Mouse (Mus musculus) embryonic fibroblast, embryonic 13.5 days (primary cell): ENCODE measurements at regions not wholly inside any gene's neighbourhood (a gene's known extent, or its start where the extent isn't known, plus 50 kb on each side); places are given as distances from the start of the nearest gene placed in this dataset.

Experiments
- H3K27ac ChIP-seq: 2 replicates; pipeline ENCODE4 v1.5.1; 2012; ENCODE audit warnings: low read length, control low read depth, inconsistent platforms; ENCODE audit not compliant: insufficient read depth
- H3K4me1 ChIP-seq: 2 replicates; pipeline ENCODE4 v1.6.1; 2011; ENCODE audit warnings: low read length; ENCODE audit not compliant: control insufficient read depth, insufficient read depth
- H3K4me3 ChIP-seq: 2 replicates; pipeline ENCODE4 v1.5.1; 2011; ENCODE audit warnings: mild to moderate bottlenecking, control low read depth, low read length; ENCODE audit not compliant: insufficient read depth
- CTCF ChIP-seq: IDR thresholded peaks from 2 replicates; pipeline ENCODE4 v1.5.1; 2011; ENCODE audit warnings: mild to moderate bottlenecking, control low read depth, low read length, moderate library complexity, borderline replicate concordance; ENCODE audit not compliant: insufficient read depth
- POLR2A ChIP-seq: IDR thresholded peaks from 2 replicates; pipeline ENCODE4 v1.6.1; 2011; ENCODE audit warnings: low read depth, mild to moderate bottlenecking, control low read depth, low read length, moderate library complexity

GRCm38 (mm10) chr2:159014553-159014952 lies 219.9 kb downstream of the Dhx35 start:
- Histone ChIP-seq H3K4me1 (no peaks in the 10 kb centered on the region), H3K27ac (no peak overlapping the region), H3K4me3 (no peak overlapping the region)
- TF ChIP-seq CTCF = no peak
- TF ChIP-seq POLR2A = no peak

DNA sequence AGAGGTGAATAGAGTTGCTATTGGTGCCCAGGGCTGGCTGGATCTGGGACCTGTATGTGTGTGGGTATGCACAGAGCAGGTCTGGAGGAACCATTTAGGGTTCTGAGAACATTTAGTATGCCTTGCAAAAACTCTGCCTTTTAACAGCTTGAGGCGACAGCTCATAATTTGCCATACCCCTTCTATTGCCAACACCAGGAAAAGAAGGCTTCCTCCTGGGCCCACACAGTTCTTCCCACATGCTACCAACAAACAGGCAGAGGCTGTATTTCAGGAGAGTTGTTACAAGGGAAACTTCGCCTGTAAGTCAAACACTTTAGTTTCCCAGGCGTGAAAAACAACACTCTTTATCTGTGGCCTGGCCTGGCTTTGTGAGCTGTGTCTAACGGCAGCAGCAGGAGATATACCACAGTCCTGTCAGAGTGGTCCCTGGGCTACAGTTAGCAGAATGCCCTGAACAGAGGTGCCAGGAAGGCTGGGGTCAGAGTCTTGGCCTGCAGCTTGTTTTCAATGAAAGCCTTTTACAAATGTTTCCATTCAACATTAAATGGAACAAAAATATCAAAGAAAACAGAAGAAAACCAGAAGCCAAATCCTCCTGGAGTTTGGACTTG lies 225.4 kb downstream of the Dhx35 start:
- Histone ChIP-seq H3K27ac (no peak overlapping the region), H3K4me3 (no peak overlapping the region), H3K4me1 (no peaks in the 10 kb centered on the region)
- TF ChIP-seq CTCF = no peak
- TF ChIP-seq POLR2A = no peak

DNA sequence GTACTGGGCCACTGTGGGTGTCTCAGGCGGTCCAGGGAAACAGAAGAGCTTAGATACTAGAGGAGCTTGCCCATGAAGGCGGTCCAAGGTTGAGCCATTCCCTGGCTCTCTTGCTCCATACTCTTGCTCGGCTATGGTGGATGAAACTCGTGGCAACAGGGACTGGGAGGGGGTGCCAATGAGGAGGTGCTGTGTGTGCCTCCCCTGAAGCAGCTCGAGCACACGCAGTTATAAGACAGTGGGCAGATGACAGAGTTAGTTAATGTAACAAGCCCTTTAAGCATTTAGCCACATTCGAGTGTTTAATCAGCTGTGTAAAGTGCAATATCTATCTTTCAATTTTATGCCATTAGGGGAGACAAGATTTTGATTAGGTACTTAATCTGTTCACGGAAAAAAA lies 237.5 kb downstream of the Dhx35 start:
- TF ChIP-seq CTCF (no peak), POLR2A (no peak)
- H3K27ac ChIP-seq = no peak overlapping the region
- H3K4me3 ChIP-seq = no peak overlapping the region
- H3K4me1 ChIP-seq = no peaks in the 10 kb centered on the region

DNA sequence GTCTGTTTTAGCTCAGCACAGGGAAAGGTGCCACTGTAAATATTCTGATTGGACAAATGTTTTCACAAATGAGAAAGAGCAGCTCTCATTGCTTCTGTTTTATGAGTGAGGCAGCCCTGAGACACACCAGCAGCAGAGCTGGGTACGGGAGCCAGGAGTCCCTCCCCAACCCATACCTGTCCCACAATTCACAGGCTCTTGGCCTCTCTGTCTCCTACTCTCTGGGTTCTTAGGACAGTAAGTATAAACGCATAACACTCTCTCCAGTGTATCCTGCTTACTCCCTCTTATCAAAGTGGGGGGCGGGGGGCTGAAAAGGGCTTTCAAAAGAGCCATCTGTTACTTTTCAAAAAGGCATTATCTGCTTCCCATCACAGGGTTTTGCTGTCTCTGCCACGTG lies 245.3 kb downstream of the Dhx35 start:
- Histone ChIP-seq H3K4me1 (no peaks in the 10 kb centered on the region), H3K4me3 (no peak overlapping the region), H3K27ac (no peak overlapping the region)
- no peak for TF ChIP-seq CTCF
- no peak for TF ChIP-seq POLR2A

DNA sequence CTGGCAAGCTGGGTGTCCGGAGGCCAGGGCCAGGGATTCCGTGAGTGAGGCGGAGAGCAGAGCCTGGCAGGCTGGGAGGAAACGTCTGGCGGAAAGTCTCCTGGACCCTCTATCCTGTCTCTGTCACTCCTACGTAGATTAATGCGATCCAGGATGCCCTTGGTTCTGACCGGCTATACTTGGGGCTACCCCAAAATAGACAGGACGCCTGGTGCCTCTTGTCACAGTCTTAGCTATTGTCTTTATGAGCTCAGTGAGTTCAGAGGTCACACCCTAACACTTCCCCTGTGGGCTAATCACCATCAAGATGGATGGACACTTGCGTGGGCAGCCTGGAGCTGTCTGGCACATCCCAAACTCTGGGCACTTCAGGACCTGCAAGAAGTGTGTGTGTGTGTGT lies 258.9 kb downstream of the Dhx35 start:
- H3K4me3 ChIP-seq = no peak overlapping the region
- TF ChIP-seq POLR2A (no peak), CTCF (no peak)
- H3K27ac ChIP-seq = no peak overlapping the region

DNA sequence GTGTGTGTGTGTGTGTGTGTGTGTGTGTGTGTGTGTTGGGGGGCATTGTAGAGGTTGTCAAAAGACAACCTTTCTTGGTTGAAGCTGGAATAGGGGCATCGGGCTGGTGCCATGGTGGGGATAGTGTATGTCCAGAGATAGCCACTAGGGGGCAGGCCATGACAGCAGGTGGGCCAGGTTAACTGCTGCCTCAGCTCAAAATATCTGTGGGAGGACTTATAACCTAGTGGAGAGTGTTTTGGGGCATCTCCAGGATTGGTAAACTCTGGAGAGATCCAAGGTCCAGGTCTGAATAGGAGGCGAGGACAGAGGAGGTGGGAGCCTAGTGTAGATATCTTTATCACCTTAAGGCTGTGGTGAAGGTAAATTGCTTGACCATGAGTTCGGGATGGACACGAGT lies 259.3 kb downstream of the Dhx35 start:
- no peak overlapping the region for H3K4me3 ChIP-seq
- H3K4me1 ChIP-seq = no peaks in the 10 kb centered on the region
- TF ChIP-seq CTCF = peak; percentile 87
- TF ChIP-seq POLR2A = no peak
- H3K27ac ChIP-seq = no peak overlapping the region

More for the DNA sequence above, 258.9 kb downstream of the Dhx35 start:
- no peaks in the 10 kb centered on the region for H3K4me1 ChIP-seq

DNA sequence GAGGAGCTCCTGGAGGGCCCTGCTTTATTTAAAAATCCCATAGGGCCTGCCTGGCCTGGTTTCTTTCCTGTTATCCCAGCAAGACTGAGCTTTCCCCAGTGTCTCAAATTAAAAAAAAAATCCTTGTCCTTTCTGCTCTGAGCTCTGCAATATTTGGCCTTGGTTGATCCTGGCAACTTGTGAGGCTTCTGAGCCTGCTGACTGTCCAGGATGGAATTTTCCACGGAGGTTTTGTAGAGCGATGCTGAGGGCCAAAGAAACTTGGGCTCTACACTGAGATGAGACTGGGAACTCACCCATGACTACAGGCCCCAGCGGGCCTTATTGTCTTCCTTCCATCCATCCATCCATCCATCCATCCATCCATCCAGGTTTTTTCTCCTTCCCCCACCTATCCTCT lies 259.8 kb downstream of the Dhx35 start:
- H3K4me3 ChIP-seq = no peak overlapping the region
- H3K27ac ChIP-seq = no peak overlapping the region
- TF ChIP-seq POLR2A (no peak), CTCF (no peak)
- no peaks in the 10 kb centered on the region for H3K4me1 ChIP-seq

GRCm38 (mm10) chr2:159055780-159056179 lies 261.2 kb downstream of the Dhx35 start:
- H3K4me3 ChIP-seq = no peak overlapping the region
- TF ChIP-seq CTCF (no peak), POLR2A (no peak)
- H3K4me1 ChIP-seq = no peaks in the 10 kb centered on the region
- no peak overlapping the region for H3K27ac ChIP-seq

GRCm38 (mm10) chr2:159056960-159057359 lies 262.4 kb downstream of the Dhx35 start:
- Histone ChIP-seq H3K27ac (no peak overlapping the region), H3K4me3 (no peak overlapping the region), H3K4me1 (no peaks in the 10 kb centered on the region)
- TF ChIP-seq POLR2A (no peak), CTCF (no peak)

DNA sequence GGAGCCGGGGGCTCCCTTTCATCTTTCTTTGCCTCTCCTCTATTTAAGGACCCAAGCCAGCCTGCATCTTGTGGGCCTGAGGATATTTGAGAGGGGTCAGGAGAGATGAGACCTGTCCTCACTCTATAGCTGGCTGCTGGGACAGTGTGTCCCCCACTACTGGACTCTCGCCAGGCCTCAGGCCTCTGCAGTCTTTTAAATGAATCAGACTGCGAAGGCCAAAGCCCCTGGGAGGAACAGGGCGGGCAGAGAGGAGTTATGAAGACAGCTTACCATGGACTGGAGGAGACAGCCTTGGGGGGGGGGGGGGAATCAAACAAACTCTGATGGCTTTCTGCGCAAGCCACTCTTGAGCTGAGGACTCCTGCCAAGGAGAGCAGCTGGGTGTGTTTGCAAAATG lies 262.9 kb downstream of the Dhx35 start:
- H3K4me1 ChIP-seq = no peaks in the 10 kb centered on the region
- TF ChIP-seq CTCF (no peak), POLR2A (no peak)
- no peak overlapping the region for H3K4me3 ChIP-seq
- no peak overlapping the region for H3K27ac ChIP-seq

DNA sequence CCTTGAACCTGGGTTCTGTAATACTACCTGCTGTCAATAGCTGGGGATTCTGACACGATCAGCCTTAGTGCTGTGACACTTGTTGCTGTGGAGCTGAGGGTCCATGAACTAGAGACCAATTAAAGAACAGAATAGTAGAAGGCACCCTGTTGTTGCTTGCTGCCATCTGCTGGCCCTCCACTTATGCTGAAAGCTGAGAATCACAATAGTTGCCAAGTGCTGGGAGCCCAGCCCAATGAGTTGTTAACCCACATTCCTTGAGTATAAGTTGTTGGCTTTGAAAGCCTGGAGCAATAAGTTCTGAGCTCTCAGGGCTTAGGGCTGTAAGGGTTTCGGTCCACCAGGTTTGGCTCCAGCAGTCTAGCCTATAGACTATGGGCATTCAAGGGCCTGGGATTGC lies 267.7 kb downstream of the Dhx35 start:
- no peak for TF ChIP-seq CTCF
- TF ChIP-seq POLR2A = no peak
- H3K4me3 ChIP-seq = no peak overlapping the region
- no peak overlapping the region for H3K27ac ChIP-seq
- no peaks in the 10 kb centered on the region for H3K4me1 ChIP-seq
